Mouse (Mus musculus): Measurements from ENCODE around the gene Serpina3m. TPM values are rescaled to one million over a fixed set of nuclear protein-coding genes. Genes with fewer than 3 reads are reported as not detected.
"Not testable (repeated sequence)": the region's sequence is repeated elsewhere in the genome, so short reads cannot be mapped to it uniquely, and the experiment has no call there.

Serpina3m gene
- total RNA-seq, 2 experiments from 2014 or later: not detected

DNA sequence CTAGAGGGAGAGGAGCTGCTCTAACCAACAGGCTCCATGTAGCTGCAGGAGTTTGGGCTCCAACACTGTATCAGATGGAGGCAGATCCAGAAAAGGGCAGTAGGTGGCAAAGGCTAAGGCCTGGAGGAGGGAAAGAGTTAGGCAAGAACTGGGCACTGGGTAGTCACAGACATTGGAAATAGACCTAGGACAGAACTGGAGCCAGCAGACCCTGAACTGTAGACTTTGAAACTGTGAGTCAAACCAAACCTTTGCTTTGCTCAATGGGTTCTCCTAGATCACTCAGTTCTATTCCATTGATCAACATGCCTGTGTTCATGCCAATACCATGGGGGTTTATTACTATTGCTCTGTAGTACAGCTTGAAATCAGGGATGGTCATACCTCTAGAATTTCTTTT lies 47.7 kb downstream of the Serpina3m start:
- ATAC-seq (replicated peaks; ENCODE audit: low FRiP score, poor library complexity, severe bottlenecking): not testable (repeated sequence)

DNA sequence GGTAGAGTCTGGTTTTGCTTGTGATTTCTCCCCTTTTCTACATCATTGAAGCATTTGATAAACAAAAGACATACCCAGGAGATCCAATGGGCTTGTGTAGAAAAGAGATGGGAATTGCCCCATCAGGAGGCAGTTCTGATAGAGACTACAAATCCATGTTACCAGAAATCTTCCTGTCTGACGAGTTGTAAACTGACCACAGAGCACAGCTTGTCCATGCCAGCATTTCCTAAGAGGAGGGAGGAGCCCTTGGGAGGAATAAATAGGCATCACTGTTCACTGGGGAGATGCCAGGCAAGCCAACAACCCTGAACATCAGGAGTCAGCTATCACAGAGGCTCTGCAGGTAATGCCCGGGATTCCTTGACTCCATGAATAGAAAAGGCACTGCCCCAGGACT lies 48.6 kb downstream of the Serpina3m start:
- not testable (repeated sequence) for ATAC-seq (replicated peaks; ENCODE audit: low FRiP score, poor library complexity, severe bottlenecking)

DNA sequence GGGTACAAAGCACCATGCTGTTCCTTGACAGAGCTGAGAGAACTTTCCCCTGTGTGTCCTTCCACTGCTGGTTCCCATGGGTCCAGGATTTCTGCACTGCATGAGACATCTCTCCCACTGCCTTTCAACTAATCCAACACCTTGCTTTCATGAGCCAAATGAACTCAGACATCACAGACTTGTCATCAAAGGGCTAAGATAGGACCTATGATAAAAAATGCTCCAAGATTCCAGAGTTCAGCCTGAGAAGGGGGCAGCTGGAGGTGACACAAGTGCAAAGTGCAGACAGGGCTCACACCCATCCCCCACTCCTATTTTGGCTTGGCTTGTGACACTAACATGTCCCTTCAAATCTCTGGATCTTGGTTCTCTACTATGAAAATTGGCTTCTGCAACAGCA lies 50.2 kb downstream of the Serpina3m start:
- no peak for ATAC-seq (replicated peaks; ENCODE audit: low FRiP score, poor library complexity, severe bottlenecking)

DNA sequence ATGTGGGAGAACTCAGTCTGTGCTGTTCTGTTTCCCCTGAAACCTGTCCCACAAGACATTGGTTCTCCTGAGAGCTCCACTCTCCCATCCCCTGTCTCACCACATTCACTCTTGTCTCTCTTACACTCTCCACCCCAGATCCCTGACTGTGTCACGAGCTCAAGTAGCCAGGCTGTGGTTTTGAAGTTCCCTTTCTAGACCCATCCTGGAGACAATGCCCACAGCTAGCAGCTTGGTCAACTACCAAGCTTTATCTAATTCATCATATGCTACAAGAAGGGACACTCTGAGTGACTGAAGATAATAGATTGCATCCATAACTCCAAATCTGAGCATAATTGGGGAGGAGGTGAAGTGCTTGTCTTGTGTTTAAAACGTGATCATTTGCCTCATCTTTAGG lies 52.8 kb downstream of the Serpina3m start:
- ATAC-seq (replicated peaks; ENCODE audit: low FRiP score, poor library complexity, severe bottlenecking): not testable (repeated sequence)

DNA sequence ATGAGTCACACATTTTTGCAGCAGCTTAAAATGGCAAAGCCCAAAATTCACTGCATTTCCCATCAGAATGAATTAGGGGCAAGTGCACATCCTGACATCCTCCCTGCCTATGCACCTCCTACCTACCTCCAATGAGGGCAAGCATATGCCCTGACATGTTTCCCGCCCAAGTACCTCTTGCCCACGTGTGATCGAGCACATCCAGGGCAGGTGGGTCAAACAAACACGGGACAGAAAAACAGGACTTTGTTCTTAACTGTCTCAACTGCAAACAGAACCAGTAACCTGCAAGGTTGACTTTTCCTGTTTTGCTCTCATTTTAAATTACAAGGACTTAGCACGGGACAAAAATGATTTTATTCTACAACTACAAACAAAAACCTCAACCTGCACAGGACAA lies 65.7 kb downstream of the Serpina3m start:
- ATAC-seq (replicated peaks; ENCODE audit: low FRiP score, poor library complexity, severe bottlenecking): no peak

DNA sequence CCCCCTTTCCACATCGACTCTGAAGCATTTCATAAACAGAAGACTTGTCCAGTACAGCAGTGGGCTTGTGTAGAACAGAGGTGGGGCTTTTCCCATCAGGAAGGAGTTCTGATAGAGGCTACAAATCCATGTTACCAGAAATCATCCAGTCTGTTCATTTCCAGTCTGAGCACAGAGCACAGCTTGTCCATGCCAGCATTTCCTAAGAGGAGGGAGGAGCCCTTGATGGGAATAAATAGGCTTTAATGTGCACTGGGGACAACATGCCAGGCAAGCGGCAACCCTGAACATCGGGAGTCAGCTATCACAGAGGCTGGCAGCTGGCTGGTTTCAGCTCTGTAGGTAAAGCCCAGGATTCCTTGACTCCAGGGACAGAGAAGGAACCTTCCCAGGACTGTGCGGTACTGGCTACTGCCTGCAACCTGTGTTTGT lies 68.2 kb downstream of the Serpina3m start, which contains the start of gene Serpina3n:
Serpina3n (plus strand) TSS at position 276 of the 432 bp plus-strand sequence.
- ATAC-seq (replicated peaks; ENCODE audit: low FRiP score, poor library complexity, severe bottlenecking): no peak

DNA sequence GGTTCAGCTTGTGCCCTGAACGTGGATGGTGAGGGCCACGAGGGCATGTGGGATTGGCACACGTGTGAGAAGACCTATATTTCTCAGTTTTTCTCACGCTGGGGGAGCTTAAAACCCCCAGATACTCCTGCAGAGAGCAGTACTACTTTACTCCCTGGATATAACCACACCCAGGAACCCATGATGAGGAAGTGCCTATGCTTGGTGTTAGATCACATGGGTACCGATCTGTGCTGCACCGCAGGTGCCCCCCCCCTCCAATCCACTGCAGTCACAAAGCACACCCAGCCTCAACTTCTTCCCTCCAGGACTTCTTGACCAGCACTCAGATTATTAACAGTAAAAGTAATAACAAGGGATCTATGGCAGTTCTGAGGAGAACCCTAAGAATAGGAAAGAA lies 74.2 kb downstream of the Serpina3m start:
- no peak for ATAC-seq (replicated peaks; ENCODE audit: low FRiP score, poor library complexity, severe bottlenecking)

DNA sequence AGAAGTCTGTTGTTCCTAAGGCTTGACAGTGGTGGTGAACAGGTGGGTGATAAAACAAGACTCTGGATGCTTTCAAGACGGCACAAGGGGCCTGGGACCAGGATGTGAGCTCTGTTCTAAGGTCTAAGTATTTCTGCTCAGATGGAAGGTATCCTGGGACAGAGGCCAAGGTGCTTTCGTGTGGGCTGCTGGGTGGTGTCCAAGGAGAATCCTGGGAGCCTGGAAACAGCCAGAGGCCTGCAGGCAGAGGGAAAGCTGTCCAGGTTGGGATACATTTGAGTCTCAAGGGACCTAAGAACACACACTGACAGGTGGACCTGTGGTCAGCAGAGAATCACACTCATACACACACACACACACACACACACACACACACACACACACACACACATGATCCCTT lies 76.3 kb downstream of the Serpina3m start:
- no peak for ATAC-seq (replicated peaks; ENCODE audit: low FRiP score, poor library complexity, severe bottlenecking)

DNA sequence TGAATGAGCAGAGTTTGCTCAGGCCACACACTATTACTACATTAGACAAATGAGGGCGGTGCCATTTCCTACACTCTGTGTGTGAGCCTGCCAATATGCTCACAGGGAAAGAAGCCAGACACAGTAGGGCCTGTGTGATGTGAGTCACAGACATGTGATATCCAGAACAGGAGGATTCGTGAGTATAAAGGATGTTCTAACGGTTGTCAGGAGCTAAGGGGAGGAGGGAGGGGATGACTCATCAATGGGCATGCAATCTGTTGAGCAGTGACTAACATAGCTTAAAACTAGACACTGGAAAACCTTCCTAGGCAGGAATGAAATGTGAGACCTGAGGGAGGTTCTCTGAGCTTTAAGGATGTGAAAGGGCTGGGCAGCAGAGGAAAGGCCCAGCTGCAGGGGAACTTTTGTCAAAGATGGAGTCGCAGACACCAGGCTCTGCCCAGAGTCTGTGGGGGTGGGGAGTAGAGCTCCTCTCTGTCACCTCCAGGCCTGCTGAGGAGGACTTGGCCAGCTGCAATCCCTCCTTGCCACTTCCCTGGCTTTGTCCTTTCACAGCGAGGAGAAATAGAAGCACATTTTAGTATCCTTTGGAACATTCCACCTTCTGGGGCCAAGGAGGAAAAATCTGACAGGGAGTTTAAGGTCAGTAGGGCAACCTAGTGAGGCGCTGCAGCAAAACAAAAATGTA lies 77.5 kb downstream of the Serpina3m start:
- no peak for ATAC-seq (replicated peaks; ENCODE audit: low FRiP score, poor library complexity, severe bottlenecking)

DNA sequence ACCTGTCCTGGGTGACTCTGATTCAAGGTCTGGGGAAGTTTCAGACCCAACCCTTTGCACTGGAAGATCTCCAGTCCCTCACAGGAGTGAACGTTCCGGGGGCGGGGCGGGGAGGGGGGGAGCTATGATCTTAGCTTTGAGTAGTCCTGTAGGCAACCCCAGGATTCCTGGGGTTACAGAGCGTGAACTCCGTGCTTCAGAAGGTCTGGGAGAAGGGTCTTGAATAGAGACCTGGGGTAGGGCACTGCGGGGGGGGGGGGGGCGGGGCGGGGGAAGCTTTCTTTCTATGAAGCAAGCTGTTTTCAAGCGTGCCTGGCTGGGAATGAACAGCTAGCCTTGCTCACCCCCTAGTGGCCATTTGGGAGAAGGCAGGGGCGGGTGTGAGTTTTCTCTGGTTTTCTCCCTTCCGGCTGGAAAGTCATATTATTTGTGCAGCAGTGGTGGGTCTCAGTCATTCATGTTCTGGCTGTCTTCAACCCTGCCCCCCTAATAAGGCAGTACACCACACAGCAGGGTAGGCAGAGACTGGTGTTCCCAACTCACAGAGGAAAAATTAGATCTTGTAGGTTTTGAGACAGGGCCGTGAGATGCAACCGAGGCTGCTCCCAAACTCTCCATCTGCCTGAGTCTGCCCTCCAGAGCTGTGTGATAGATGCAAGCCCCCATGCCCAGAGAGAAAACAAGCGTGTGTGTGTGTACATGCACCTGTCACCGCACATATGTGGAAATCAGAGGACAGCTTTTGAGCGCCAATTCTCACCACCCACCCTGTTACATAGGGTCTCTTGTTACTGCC lies 80.3 kb downstream of the Serpina3m start:
- ATAC-seq (replicated peaks; ENCODE audit: low FRiP score, poor library complexity, severe bottlenecking): peak; percentile 58; the same call in 1 of the 2 replicates

DNA sequence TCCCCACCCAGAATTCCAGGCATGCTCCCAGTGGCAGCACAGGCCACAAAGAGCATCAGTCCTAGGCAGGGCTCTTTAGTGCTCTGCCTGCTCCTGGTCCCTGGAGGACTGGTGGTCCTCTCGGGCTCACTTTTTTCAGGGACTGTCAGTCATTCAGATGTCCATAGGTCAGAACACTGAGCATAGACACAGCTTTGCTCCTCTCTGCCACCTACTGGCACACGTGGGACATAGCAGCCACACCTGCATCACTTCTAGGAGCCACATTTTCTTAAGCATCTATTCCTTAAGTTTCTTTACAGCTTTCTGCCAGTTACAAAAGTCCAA lies 80.8 kb downstream of the Serpina3m start:
- peak; percentile 68; the same call in 1 of the 2 replicates for ATAC-seq (replicated peaks; ENCODE audit: low FRiP score, poor library complexity, severe bottlenecking)

DNA sequence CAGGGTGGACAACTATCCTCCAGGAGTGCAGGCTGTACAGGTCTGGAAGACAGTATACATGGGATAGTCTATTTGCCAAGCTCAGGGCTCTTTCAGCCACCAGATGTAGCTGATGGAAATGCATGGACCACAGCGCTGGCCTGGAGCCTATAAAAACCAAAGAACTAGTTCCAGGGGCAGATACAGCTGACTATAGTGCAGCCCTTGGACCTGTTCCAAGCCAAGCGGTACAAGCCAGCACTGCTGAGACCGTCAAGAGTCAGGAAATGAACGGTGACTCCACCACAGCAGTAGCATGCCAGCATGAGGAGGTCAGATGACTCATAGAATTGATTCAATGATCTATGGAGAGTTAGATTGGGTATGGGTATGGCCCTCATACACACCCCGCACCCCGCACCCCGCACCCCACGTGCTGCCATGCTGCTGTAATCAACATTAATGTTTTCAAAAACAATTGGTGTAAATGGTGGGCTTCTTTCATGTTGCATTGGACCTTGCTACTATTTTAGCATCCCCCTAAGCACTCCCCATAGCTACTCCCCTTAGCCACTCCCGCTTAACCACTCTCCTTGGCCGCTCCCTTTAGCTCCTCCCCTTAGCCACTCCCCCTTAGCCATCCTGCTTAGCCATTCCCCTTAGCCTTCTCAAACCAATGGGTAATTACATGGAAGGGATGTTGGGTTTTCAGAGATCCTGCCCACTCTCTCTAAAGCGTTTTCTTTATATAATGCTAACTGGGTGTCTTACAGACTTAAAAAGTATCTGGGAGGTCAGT lies 84.5 kb downstream of the Serpina3m start:
- ATAC-seq (replicated peaks; ENCODE audit: low FRiP score, poor library complexity, severe bottlenecking): no peak

DNA sequence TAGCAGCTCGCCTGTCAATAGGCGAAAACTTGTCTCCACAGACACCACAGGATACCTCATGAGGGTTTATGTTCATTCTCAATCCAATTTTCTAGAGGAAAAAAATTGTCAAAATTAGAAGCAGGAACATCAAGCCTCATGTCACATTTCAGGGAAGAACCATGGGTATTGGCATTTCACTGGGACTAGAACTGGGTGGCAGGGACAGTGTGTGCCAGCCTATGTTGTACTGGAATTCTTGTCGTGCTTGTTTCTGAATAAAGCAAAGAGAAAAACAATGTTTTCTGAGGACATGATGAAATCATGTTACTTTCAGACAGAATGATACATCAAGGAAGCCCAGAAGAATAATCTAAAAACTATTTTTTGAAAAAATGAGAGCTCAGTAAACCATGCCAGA lies 87.3 kb downstream of the Serpina3m start:
- ATAC-seq (replicated peaks; ENCODE audit: low FRiP score, poor library complexity, severe bottlenecking): no peak

DNA sequence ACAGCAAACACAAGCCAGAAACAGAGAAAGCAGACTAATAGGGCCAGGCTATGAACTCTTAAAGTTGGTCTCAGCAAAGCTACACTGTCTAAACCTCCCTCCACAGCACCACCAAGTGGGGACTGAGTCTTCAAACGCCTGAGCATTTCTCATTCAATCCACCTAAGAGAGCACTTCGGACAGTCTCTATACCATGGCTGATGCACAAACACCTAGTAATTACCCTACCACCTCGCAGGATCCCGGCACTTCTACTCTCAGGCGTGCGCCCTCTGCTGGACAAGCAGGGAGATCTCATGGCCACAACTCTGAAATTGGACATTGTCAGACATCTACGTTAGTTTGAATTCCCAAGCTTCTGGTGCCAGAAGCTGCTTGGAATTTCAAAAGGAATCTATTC lies 88.6 kb downstream of the Serpina3m start:
- no peak for ATAC-seq (replicated peaks; ENCODE audit: low FRiP score, poor library complexity, severe bottlenecking)

DNA sequence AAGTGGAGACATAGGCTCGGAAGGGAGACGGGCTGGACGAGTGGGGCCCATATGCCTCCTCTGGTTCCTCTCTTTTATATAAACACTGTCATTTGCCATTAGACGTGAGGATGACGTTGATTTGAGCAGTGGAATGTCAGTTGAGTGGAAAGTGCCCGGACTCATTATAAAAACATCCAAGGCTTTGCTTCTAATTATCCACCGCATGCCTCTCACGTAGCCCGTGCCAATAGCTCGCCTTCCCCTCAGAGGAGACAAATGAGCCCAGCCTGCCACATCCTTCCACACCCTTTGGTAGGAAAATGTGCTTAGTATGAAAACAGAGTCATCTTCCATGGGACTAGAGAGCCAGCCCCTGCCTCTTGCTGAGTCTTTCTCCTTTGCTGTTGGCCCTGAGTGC lies 93.1 kb downstream of the Serpina3m start:
- no peak for ATAC-seq (replicated peaks; ENCODE audit: low FRiP score, poor library complexity, severe bottlenecking)

DNA sequence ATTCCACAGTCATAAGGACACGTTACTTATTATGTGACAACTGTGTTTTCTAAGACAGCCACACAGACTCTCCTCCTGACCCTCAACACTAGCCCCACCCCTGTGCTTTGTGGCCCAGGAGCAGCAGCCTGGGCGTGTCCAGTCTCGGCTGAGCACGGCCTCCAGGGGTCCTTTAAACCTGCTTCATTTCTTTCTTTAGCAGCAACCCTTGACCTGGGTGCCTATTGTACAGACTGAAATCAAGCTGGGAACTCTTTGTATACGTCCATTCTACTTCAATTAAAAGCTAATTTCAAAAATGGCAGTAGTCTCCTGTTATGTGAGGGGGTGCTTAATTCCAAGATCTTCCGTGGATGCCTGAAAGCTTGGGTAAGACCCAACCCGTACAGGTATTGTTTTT lies 94.9 kb downstream of the Serpina3m start:
- no peak for ATAC-seq (replicated peaks; ENCODE audit: low FRiP score, poor library complexity, severe bottlenecking)

DNA sequence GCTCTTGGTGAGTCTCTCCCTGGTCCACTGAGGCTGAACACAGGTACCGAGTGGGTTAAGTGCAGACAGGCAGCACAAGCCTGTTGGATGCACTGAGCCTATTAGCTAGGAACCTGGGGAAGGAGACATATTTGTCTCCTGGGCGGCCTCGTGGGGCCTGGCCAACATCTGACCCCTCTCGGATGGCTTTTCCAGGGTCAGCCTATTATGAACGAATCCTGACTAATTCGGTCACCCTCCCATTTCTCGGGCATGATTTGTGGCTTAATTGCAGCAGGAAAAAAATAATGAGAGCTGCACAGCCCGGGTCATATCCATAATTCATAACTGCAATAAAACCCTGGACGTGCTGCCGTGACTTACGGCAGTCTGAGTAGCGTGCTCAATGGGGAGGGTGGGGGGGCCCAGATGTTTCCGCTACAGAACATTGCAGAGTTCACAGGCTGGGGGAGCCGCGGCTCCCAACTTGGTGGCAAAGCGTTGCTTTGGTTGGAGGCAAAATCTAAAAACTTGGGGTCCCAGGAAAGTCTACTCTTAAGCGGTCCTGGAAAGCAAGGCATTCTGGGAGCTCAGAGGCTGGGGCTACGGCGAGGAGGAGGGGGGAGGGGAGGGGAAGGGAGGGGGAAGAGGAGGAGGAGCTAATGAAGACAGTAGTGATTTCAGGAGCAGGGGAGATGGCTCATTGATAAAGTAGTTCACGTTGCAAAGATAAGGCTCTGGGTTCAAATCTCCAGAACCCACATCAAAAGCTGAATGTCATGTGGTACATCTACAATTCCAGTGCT lies 95.9 kb downstream of the Serpina3m start:
- no peak for ATAC-seq (replicated peaks; ENCODE audit: low FRiP score, poor library complexity, severe bottlenecking)

DNA sequence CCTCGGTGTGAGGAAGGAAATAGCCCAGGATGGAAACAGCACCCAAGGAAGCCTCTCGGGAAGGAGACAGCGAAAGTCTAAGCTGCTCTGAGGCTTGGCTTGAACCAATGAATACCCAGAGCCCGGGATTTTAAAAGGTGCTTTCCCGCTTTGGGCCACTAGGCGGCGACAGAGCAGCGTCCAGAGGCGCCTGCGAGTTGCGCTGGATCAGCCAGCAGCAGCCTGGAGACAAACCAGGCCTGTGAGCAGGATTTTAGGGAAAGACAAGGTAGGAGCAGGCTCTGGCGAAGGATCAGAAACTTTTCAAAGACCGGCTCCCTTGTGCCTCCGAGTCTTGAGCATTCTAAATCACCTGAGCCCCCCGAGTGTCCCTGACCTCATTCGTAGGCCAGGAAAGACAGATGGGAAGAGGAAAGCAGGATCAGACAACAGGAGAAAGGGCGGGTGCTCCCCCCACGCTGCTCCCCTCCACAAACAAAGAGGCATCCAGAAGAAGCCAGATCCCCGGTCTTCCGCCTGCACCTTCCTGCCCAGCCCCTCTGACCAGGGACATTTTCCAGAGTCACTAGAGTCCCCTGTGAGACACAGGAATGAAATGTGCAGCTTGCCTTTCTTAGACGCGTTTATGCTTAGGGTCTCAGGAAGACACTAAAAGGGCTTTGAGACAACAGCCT lies 101.9 kb downstream of the Serpina3m start:
- peak; percentile 58; the same call in 1 of the 2 replicates for ATAC-seq (replicated peaks; ENCODE audit: low FRiP score, poor library complexity, severe bottlenecking)

DNA sequence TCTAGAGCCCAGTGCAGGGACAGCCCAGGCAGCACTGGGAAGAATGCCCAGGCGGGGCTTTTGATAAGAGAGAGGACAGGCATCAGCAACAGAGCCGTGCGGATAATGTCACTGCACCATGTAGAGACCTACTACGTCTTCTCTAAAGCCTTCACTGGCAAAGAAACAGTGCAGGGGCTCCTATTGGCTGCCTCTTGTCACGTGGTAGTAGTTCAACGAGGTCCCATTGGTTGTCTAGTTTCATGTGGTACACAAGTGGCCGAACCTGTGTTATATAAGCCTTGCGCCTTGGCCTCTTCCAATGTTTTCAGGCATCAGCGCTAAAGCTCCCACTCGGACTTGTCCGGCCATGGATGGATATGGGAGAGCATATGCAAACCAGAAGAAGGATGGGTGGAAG lies 105.4 kb downstream of the Serpina3m start:
- no peak for ATAC-seq (replicated peaks; ENCODE audit: low FRiP score, poor library complexity, severe bottlenecking)

All from erythroblast, adult 5-6 weeks (primary cell).